Mouse (Mus musculus) retina, postnatal 7 days (tissue): ENCODE measurements around the gene Ly6g.
"Not testable (repeated sequence)": the region's sequence is repeated elsewhere in the genome, so short reads cannot be mapped to it uniquely, and the experiment has no call there.

Experiments
- DNase-seq: peaks from one replicate; pipeline ENCODE4 v3.0.0-alpha.2; 2012; ENCODE audit warnings: low read depth, low spot score

Gene Ly6g

DNA sequence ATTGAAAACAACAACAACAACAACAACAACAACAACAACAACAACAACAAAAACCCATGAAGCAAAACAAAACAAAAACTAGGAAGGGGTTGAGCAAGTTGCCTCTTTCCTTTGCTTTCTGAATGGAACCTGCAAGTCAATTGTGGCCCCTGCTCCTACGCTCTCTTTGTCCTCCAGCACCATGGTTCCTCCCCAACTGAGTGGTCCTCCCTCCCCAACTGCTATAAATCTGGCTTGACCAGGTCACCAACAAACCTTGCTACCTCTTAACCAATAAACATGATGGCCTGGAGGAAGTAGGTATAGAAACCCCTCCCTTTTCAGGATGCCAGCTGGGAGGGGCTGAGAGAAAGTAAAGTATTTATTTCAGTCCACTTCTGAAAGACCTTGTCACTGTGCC lies at the start of gene Ly6g:
TSS of gene Ly6g (plus strand) at position 301 of the 400 bp plus-strand sequence.
- DNase-seq, result no peak

GRCm38 (mm10) chr15:75110424-75110823 lies 44.6 kb upstream of the Ly6g start:
- DNase-seq, result not testable (repeated sequence)

GRCm38 (mm10) chr15:75111861-75112630 lies 43.0 kb upstream of the Ly6g start, which contains the start of gene Ly6c2:
Gene Ly6c2, minus strand, starts transcription at chr15:75111970.
- not testable (repeated sequence) for DNase-seq

DNA sequence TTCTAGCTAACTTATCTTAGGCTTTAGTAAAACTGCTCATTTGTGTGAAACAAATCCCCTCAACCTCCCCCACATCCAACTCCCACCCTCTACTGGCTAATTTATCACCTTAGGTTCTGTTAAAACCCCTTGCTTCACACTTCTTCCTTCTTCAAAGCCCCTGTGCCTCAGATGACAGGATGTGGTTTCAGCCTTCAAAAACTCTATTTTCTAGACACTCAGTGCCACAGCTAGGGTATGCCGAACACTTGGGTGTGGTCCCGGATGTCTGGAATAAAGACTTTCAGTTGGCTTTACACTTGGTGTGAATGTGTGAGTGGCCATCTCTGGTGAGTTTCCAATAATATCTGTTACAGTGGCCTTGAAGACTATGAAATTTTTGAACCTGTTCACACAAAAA lies 38.5 kb upstream of the Ly6g start:
- DNase-seq, result no peak

DNA sequence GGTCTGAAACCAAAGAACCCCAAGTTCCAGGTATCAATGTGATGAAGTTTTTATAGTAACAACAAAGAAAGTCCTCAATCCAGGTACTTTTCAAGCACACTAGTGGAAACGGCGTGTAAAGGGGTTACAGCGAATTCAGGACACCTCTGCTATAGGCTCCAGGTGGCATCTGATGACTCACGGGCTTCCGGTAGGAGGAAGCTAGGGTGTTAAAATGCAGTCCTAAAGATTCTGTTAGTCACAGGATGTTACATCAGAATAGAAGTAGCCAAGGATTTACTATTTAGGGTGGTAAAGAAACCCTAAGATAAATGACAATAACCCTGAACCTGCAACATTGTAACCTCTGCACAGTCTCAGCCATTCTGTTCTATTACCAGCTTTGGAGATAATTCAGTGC lies 37.6 kb upstream of the Ly6g start:
- not testable (repeated sequence) for DNase-seq

DNA sequence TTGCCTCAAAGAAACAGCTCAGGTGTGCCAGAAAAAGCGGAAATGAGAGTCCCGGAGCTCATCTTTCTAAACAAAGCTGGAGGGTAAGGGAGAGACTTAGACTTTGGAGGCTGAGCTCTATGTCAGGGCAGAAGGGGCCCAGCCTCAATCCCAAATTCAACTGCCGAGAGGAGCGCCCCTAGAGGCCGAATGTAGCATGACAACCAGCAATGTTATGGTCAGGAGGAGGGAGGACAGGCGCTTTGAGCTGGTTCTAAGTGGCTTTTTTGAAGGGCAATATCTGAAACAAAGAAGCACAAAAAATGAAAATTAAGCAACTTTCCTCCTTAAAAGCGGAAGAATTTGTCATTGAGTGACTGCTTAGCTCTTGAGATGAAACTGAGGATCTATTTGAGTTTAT lies 36.3 kb upstream of the Ly6g start:
- DNase-seq, result peak; percentile 6

DNA sequence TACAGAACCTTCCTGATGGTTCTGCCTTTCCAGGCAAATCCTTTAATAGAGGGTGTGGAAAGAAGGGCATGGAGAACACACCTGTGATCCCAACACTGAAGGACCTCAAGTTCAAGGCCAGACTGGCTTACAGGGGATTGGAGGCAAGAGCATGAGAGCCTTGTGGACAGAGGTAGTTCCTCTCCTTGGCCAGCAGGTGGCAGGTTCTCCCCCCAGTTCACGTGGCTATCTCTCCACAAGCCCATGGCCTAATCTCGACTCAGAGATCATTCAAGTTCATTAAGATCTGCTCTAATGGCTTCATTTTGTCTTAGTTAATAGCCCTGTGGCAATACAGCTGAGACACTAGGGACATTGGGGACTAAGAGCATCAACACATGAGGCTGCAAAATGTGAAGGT lies 35.0 kb upstream of the Ly6g start:
- peak; percentile 6 for DNase-seq

DNA sequence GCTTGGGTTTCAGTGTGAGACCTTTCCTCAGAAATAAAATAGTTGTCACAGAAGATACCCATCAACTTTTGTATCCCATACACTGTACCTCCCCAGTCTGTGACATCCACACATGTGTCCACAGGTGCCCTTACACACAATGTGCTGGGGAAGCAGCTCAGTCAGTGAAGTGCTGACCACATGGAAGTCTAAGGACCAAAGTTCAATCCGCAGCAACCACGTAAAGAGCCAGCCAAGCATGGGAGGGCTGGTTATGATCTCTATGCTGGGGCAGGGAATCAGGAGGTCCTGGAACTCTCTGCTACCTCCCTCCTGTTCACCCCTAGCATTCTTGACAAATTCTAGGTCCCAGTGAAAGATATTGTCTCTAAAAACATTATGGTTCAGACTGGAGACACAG lies 22.7 kb upstream of the Ly6g start:
- not testable (repeated sequence) for DNase-seq

GRCm38 (mm10) chr15:75135090-75135783 lies 19.8 kb upstream of the Ly6g start:
- DNase-seq, result not testable (repeated sequence)

DNA sequence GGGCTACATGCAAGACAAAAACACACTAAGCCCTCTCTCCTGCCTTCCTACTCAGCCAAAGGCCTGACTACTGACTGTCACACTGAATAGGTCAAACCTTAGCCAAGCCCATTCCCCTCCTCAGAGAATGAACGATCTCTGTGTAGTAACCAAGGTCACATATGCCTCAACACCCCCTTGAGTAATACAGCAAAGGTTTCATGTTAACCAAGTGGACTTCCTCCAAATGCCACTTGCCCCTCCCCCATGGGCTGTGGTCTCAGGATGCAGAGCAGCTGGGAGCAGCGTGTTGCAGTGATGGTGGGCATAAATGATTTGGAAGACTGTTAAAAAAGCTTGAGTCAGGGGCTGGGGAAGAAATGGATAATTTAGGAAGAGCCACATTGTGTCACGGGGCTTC lies 17.3 kb upstream of the Ly6g start:
- DNase-seq, result not testable (repeated sequence)

GRCm38 (mm10) chr15:75141812-75142360 lies 13.2 kb upstream of the Ly6g start:
- DNase-seq, result peak; percentile 6

DNA sequence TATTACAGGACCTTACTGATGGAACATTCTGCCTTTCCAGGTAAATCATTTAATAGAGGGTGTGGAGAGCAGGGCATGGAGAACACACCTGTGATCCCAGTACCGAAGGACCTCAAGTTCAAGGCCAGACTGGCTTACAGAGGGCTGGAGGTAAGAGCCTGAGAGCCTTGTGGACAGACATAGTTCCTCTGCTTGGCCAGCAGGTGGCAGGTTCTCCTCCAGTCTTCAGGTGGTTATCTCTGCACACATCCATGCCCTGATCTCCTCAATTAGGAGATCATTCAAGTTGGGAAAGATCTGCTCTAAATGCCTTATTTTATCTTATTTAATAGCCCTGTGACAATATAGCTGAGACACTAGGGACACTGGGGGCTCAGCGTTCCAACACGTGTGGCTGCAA lies 11.3 kb upstream of the Ly6g start:
- no peak for DNase-seq

GRCm38 (mm10) chr15:75153087-75153486 lies 2.0 kb upstream of the Ly6g start:
- DNase-seq, result no peak

DNA sequence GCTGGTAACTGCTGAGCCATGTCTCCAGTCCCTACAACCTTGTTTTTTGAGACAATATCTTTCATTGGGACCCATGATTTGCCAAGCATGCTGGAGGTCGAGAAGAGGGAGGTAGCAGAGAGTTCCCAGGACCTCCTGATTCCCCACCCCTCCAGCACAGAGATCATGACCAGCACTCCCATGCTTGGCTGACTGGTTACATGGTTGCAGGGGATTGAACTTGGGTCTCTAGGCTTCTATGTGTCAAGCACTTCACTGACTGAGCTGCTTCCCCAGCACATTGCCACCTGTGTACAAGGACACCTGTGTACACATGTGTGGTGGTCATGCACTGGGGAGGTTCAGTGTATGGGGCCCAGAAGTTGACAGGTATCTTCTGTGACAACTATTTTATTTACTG lies 2.6 kb downstream of the Ly6g start:
- DNase-seq, result no peak

- peak; percentile 5 for DNase-seq
Measured at GRCm38 (mm10) chr15:75175506-75175905, 20.5 kb downstream of the Ly6g start.

DNA sequence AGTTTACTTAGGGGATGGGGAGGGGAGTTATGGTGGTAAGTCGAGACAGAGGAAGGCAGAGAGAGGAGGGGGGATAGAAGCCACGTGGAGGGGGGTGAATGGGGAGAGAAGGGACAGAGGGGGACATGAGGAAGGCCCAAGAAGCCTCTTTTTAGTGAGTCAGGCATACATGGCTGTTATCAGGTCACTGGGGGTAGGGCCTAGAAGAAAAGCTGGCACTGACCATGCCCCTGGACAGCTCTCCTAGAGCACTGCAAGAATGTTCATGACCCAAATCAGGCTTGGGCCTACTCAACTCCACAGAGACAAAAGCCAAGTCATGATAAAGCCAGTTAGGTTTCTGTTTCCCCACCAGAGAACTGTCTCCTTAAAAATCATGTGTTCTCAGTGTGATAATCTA lies 31.3 kb downstream of the Ly6g start:
- no peak for DNase-seq

DNA sequence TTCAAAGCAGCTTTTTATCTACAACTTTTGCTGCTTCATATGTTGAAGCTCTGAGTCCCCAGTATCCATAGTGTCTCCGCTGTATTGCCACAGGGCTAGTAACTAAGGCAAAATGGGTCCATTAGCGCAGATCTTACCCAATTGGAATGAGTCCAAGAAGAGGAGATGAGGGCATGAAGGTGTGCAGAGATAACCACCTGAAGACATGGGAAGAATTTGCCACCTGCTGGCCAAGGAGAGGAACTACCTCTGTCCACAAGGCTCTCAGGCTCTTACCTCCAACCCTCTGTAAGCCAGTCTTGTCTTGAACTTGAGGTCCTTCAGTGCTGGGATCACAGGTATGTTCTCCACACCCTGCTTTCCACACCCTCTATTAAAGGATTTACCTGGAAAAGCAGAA lies 34.1 kb downstream of the Ly6g start:
- peak; percentile 3 for DNase-seq

DNA sequence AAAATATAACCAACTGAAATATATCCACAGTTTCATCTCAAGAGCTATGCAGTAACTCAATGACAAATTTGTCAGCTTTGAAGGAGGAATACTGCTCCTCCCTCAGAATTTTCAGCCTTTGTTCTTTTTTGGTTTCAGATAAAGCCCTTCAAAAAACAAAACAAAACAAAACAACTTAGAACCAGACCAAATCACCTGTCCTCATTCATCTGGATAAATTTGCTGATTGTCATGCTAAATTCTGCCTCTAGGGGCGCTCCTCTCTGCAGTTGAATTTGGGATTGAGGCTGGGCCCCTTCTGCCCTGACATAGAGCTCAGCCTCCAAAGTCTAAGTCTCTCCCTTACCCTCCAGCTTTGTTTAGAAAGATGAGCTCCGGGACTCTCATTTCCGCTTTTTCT lies 35.5 kb downstream of the Ly6g start:
- not testable (repeated sequence) for DNase-seq
